Mouse (Mus musculus) lung, postnatal 0 days (tissue): ENCODE data around the gene Fgf2. TPM values are rescaled to one million over a fixed set of nuclear protein-coding genes. Genes with fewer than 3 reads are reported as not detected.
A peak's percentile ranks its signal among the peaks of the same experiment; 100 is the strongest.

Experiments used
- ATAC-seq: fragments of 200-750 bp; cut with Nextera tagmentation; 2 replicates; pipeline ENCODE4 v1.8.0; 2017; ENCODE audit warnings: moderate library complexity
- DNase-seq: peaks from one replicate; pipeline ENCODE4 v3.0.0-alpha.2; 2016; ENCODE audit warnings: low spot score
- H3K27ac ChIP-seq: fragments of 300-500 bp; sonication (generic); 2 replicates; pipeline ENCODE4 v1.5.1; 2014; ENCODE audit warnings: antibody characterized with exemption, mild to moderate bottlenecking, low read length, mixed read lengths
- H3K27me3 ChIP-seq: fragments of 300-500 bp; sonication (generic); replicated peaks from 2 replicates; pipeline ENCODE4 v1.6.1; 2014; ENCODE audit warnings: low read length, mixed read lengths; ENCODE audit not compliant: insufficient read depth
- H3K36me3 ChIP-seq: fragments of 300-500 bp; sonication (generic); 2 replicates; pipeline ENCODE4 v1.6.1; 2014; ENCODE audit warnings: low read length, mixed read lengths; ENCODE audit not compliant: insufficient read depth
- H3K4me1 ChIP-seq: fragments of 300-500 bp; sonication (generic); 2 replicates; pipeline ENCODE4 v1.6.1; 2014; ENCODE audit warnings: antibody characterized with exemption, low read depth, low read length, mixed read lengths; ENCODE audit not compliant: insufficient read depth
- H3K4me2 ChIP-seq: fragments of 300-500 bp; sonication (generic); replicated peaks from 2 replicates; pipeline ENCODE4 v1.6.1; 2014; ENCODE audit warnings: low read depth, mild to moderate bottlenecking, low read length, moderate library complexity, mixed read lengths
- H3K4me3 ChIP-seq: fragments of 300-500 bp; sonication (generic); 2 replicates; pipeline ENCODE4 v1.5.1; 2014; ENCODE audit warnings: low read depth, low read length
- H3K9ac ChIP-seq: fragments of 300-500 bp; sonication (generic); replicated peaks from 2 replicates; pipeline ENCODE4 v1.6.1; 2014; ENCODE audit warnings: low read depth, mild to moderate bottlenecking
- H3K9me3 ChIP-seq: fragments of 300-500 bp; sonication (generic); 2 replicates; pipeline ENCODE4 v1.6.1; 2016; ENCODE audit warnings: low read length, mixed read lengths
- CTCF ChIP-seq: IDR thresholded peaks from 2 replicates; pipeline ENCODE4 v1.5.1; 2016; ENCODE audit warnings: antibody characterized with exemption, mild to moderate bottlenecking
- EP300 ChIP-seq: IDR thresholded peaks from 2 replicates; pipeline ENCODE4 v1.6.1; 2016; ENCODE audit warnings: antibody characterized with exemption, mild to moderate bottlenecking, control low read depth
- WGBS: fragments of 180-500 bp; shearing (Covaris S2); extraction: QIAGEN DNeasy Blood & Tissue Kit; methylation state at CpG from one replicate; pipeline ENCODE4 v1.1.7; 2014; 5-methylcytosine and 5-hydroxymethylcytosine counted together
- polyA plus RNA-seq: library from polyadenylated mRNA; unstranded; fragments of >200 nt; fragmentation: Nextera tagmentation; extraction: Ambion mirVana; gene quantifications from 2 replicates; pipeline ENCODE4 v1.2.1, GENCODE M21; 2015

Gene Fgf2
- polyA plus RNA-seq, 1 experiment from 2014 or later: 1.5 TPM

DNA sequence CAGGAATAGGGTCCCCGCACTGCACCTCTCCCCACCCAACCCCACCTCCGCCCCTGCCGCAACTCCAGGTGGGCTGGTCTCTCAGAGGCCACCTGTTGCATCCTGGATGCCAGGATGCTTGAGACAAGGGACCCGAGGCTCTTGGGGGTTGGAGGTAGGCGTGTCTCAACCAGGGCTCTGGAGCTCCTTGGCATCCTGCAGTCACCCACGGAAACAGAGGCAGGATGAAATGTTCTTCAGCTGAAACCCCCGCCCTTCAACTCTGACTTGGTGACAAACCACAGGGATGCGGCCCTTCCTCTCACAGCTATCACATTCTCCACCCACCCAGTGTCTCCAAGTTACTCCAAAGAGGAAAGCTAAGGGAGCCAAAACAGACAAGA is 1.0 kb downstream of the Fgf2 start:
- peak overlapping the region; percentile 62 for H3K4me3 ChIP-seq
- H3K4me2 ChIP-seq: peak overlapping the region; percentile 94
- peaks cover 10% of the 10 kb centered on the region; the same call in 1 of the 2 replicates for H3K27me3 ChIP-seq
- no peaks in the 10 kb centered on the region for H3K36me3 ChIP-seq
- peaks cover 7% of the 10 kb centered on the region; the same call in 1 of the 2 replicates for H3K4me1 ChIP-seq
- DNase-seq: peak; percentile 11
- WGBS: 9% methylated on average over 8 of the region's 8 CpGs
- H3K9me3 ChIP-seq: no peaks in the 10 kb centered on the region
- TF ChIP-seq CTCF (no peak), EP300 (no peak)
- peak overlapping the region; percentile 69; the same call in 1 of the 2 replicates for H3K27ac ChIP-seq
- H3K9ac ChIP-seq: peak overlapping the region; percentile 54
- no peak for ATAC-seq

DNA sequence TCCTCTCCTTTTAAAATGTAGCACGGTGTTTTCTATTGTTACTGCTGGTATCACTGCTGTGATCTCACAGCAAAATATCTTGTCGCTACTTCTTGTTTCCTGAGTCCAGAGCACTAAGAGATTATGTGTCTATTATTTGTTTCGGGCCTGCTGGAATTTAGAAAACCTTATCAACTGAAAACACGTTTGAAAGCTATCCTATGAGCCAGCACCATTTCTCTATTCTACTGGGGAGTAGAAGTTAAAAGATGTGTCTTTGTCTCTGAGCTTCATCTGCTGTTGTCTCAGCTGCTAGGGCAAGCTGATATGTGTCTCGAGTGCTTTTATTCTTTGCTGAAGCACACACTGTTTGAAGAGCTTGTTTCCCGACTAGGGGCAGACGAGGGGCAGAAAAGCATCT is 2.2 kb downstream of the Fgf2 start:
- Histone ChIP-seq H3K4me1 (peaks cover 7% of the 10 kb centered on the region; the same call in 1 of the 2 replicates), H3K36me3 (no peaks in the 10 kb centered on the region), H3K27me3 (peaks cover 10% of the 10 kb centered on the region; the same call in 1 of the 2 replicates), H3K9ac (no peak overlapping the region), H3K27ac (no peak overlapping the region), H3K4me2 (no peak overlapping the region), H3K9me3 (no peaks in the 10 kb centered on the region), H3K4me3 (no peak overlapping the region)
- no peak for TF ChIP-seq EP300
- TF ChIP-seq CTCF: no peak
- 44% methylated on average over 7 of the region's 7 CpGs for WGBS
- no peak for ATAC-seq
- DNase-seq: no peak

DNA sequence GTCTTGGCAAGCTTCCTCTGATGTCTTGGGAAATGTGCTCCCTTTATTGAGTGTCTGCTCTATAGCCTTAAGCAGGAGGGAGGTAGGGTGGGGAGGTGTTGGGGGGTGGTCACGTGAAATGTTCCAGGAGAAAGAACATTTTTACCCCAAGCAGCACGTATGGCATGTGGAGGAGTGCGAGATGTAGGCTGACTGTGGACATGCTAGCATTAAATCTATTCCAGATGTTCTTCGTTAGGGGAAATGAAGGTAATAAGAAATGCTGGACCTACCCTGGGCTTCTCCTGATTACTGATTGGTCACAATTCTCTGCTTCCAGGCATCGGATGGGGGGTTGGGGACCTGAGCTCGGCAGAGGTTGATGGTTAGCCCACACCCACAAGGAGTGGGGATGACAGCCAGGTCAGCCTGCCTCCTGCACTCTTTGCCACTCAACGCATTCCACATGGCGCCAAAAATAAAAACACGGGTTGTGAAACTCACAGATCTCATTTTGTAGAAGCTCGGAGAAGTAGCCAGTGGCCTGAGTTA is 5.9 kb downstream of the Fgf2 start:
- peaks cover 5% of the 10 kb centered on the region; the same call in 1 of the 2 replicates for H3K27me3 ChIP-seq
- H3K4me2 ChIP-seq: no peak overlapping the region
- DNase-seq (peak; percentile 6), ATAC-seq (peak; percentile 24)
- no peak overlapping the region; the same call in 1 of the 2 replicates for H3K27ac ChIP-seq
- peaks cover 4% of the 10 kb centered on the region; the same call in 1 of the 2 replicates for H3K4me1 ChIP-seq
- H3K9ac ChIP-seq: no peak overlapping the region
- WGBS: 70% methylated on average over 10 of the region's 10 CpGs
- H3K36me3 ChIP-seq: no peaks in the 10 kb centered on the region
- H3K4me3 ChIP-seq: no peak overlapping the region
- H3K9me3 ChIP-seq: no peaks in the 10 kb centered on the region
- TF ChIP-seq EP300 (no peak), CTCF (no peak)

DNA sequence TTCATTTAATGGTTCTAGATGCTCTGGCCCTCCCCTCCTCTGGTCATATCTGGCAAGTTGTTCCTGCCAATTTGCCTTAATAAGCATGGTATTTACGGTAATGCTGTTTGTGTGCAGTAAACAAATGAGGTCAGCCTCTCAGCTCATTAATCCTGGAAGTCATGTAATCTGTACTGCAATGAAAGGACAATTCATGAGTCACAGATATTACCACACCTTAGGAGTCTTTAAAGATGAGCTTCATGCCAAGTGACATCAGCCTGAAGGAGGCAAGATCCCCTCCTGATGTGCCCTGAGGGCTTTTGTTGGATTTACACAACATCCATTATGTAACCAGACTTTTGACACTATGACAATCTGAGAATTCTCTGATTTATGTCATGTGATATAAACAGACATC is 6.6 kb downstream of the Fgf2 start:
- H3K27me3 ChIP-seq: no peaks in the 10 kb centered on the region
- H3K4me1 ChIP-seq: no peaks in the 10 kb centered on the region
- H3K4me3 ChIP-seq: no peak overlapping the region
- TF ChIP-seq EP300 (peak; percentile 37; the same call in 1 of the 2 replicates), CTCF (no peak)
- 37% methylated on average over 1 of the region's 1 CpGs for WGBS
- ATAC-seq (peak; percentile 87), DNase-seq (peak; percentile 78)
- H3K27ac ChIP-seq: no peak overlapping the region
- H3K9me3 ChIP-seq: no peaks in the 10 kb centered on the region
- H3K9ac ChIP-seq: no peak overlapping the region
- H3K36me3 ChIP-seq: no peaks in the 10 kb centered on the region
- no peak overlapping the region for H3K4me2 ChIP-seq

DNA sequence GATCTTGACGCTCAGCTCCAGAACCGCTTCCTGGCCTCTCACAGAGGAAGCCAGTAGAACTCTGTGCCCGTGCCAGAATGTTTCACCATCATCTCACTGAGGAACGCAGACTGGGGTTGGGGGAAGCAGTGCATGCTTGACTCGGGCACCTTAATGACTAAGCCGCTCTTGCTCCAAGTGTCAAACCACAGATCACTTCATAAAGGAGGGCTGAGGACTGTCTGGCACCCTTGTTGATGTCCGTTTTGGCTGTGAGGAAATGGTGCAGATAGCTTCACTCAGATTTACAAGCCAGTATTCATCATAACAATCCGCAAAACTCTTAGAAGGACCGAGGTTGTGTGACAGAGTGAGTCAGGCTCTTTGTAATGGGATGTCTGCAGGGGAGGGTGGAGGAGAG is 12.6 kb downstream of the Fgf2 start:
- peak; percentile 83 for DNase-seq
- no peaks in the 10 kb centered on the region for H3K4me1 ChIP-seq
- 31% methylated on average over 9 of the region's 9 CpGs for WGBS
- TF ChIP-seq EP300 (no peak), CTCF (no peak)
- H3K27ac ChIP-seq: peak overlapping the region; percentile 38; the same call in 1 of the 2 replicates
- H3K27me3 ChIP-seq: no peaks in the 10 kb centered on the region
- peak overlapping the region; percentile 3; the same call in 1 of the 2 replicates for H3K4me2 ChIP-seq
- H3K9ac ChIP-seq: no peak overlapping the region
- no peaks in the 10 kb centered on the region for H3K36me3 ChIP-seq
- no peaks in the 10 kb centered on the region for H3K9me3 ChIP-seq
- peak; percentile 87 for ATAC-seq
- no peak overlapping the region for H3K4me3 ChIP-seq

DNA sequence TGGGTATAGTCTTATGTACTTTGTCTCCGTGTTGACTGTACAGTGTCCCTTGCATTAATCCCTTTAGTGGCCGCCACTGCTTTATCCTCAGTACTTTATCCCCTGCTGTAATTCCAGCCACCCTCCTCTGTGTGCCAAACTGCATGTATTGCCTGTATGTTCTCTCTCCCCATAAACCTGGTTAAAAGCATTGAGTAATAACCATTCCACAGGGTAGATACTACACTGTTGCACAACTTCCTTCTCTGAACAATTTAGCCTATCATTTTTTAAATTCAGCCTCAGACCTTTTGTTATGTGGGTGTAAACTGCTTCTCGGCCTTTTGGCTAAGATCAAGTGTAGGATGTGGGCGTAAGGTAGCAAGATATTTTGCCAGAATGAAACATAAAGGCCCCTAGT is 17.0 kb downstream of the Fgf2 start:
- 80% methylated on average over 4 of the region's 4 CpGs for WGBS
- no peak overlapping the region for H3K27ac ChIP-seq

More for the DNA sequence above, 17.0 kb downstream of the Fgf2 start:
- Histone ChIP-seq H3K4me1 (no peaks in the 10 kb centered on the region), H3K27me3 (no peaks in the 10 kb centered on the region), H3K9me3 (no peaks in the 10 kb centered on the region), H3K4me2 (no peak overlapping the region), H3K4me3 (no peak overlapping the region), H3K36me3 (no peaks in the 10 kb centered on the region), H3K9ac (no peak overlapping the region)
- DNase-seq (peak; percentile 9), ATAC-seq (no peak)
- no peak for TF ChIP-seq EP300
- TF ChIP-seq CTCF: no peak
